Mouse (Mus musculus) myocyte (in vitro differentiated cells): ENCODE results near the gene Fcho2.
"Not testable (repeated sequence)": the region's sequence is repeated elsewhere in the genome, so short reads cannot be mapped to it uniquely, and the experiment has no call there.

Source experiments
- E2F4 ChIP-seq: IDR thresholded peaks from one replicate; pipeline ENCODE4 v1.6.1; 2011; ENCODE audit warnings: mild to moderate bottlenecking, control low read depth, moderate library complexity; ENCODE audit not compliant: insufficient read depth
- MAX ChIP-seq: IDR thresholded peaks from one replicate; pipeline ENCODE4 v1.6.1; 2011; ENCODE audit warnings: low read depth, mild to moderate bottlenecking, control low read depth
- MYOD1 ChIP-seq, 3 experiments: IDR thresholded peaks; one replicate each; pipeline ENCODE4 v1.6.1; 2011; ENCODE audit warnings: control low read depth in 2 of 3, low read depth in 2 of 3, mild to moderate bottlenecking in 2 of 3, moderate library complexity in 1 of 3; ENCODE audit not compliant: insufficient read length in 2 of 3, control insufficient read depth in 1 of 3
- MYOG ChIP-seq, 3 experiments: IDR thresholded peaks; one replicate each; pipeline ENCODE4 v1.6.1; 2011; ENCODE audit warnings: control low read depth in 2 of 3, low read depth in 2 of 3, mild to moderate bottlenecking in 2 of 3; ENCODE audit not compliant: insufficient read length in 2 of 3, control insufficient read depth in 1 of 3, insufficient read depth in 1 of 3
- POLR2A ChIP-seq: IDR thresholded peaks from one replicate; pipeline ENCODE4 v1.6.1; 2011; ENCODE audit warnings: low read depth, mild to moderate bottlenecking, control low read depth, moderate library complexity; ENCODE audit not compliant: insufficient read length
- POLR2AphosphoS2 ChIP-seq: IDR thresholded peaks from one replicate; pipeline ENCODE4 v1.6.1; 2011; ENCODE audit warnings: low read depth, control low read depth; ENCODE audit not compliant: insufficient read length
- REST ChIP-seq: IDR thresholded peaks from one replicate; pipeline ENCODE4 v1.6.1; 2011; ENCODE audit warnings: mild to moderate bottlenecking, control low read depth, moderate library complexity; ENCODE audit not compliant: insufficient read depth, insufficient read length
- SRF ChIP-seq: IDR thresholded peaks from one replicate; pipeline ENCODE4 v1.6.1; 2011; ENCODE audit warnings: low read depth; ENCODE audit not compliant: control insufficient read depth, insufficient read length
- TCF12 ChIP-seq: IDR thresholded peaks from one replicate; pipeline ENCODE4 v1.6.1; 2011; ENCODE audit warnings: mild to moderate bottlenecking, control low read depth; ENCODE audit not compliant: poor library complexity, insufficient read depth, severe bottlenecking
- TCF3 ChIP-seq: IDR thresholded peaks from one replicate; pipeline ENCODE4 v1.6.1; 2011; ENCODE audit warnings: low read depth, control low read depth; ENCODE audit not compliant: insufficient read length
- USF1 ChIP-seq: IDR thresholded peaks from one replicate; pipeline ENCODE4 v1.6.1; 2011; ENCODE audit warnings: low read depth, mild to moderate bottlenecking, control low read depth, moderate library complexity

DNA sequence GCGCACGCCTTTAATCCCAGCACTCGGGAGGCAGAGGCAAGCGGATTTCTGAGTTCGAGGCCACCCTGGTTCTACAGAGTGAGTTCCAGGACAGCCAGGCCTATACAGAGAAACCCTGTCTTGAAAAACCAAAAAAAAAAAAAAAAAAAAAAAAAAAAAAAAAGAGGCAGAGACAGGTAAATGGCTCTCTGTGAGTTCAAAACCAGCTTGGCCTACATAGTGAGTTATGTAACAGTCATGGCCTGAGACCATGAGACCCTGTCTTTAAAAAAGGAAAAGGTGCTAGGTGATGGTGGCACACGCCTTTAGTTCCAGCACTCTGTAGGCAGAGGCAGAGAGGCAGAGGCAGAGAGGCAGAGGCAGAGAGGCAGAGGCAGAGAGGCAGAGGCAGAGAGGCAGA, 13.8 kb upstream of the Fcho2 start:
- TF ChIP-seq POLR2A; REST; E2F4; USF1; POLR2AphosphoS2; TCF3; MAX; TCF12; MYOD1 (IDR thresholded peaks at IDR 0.05; ENCODE audit: control insufficient read depth in 1 of 3, insufficient read length in 2 of 3, low read depth in 2 of 3); MYOG (IDR thresholded peaks at IDR 0.05; ENCODE audit: control insufficient read depth in 1 of 3, insufficient read depth in 1 of 3, insufficient read length in 2 of 3, low read depth in 2 of 3); SRF: not testable (repeated sequence)
